Mouse (Mus musculus): ENCODE results near the gene Galnt6. TPM values are rescaled to one million over a fixed set of nuclear protein-coding genes. Genes with fewer than 3 reads are reported as not detected.
A peak's percentile ranks its signal among the peaks of the same experiment; 100 is the strongest.

Galnt6 gene
- polyA plus RNA-seq, 1 experiment, result not detected

DNA sequence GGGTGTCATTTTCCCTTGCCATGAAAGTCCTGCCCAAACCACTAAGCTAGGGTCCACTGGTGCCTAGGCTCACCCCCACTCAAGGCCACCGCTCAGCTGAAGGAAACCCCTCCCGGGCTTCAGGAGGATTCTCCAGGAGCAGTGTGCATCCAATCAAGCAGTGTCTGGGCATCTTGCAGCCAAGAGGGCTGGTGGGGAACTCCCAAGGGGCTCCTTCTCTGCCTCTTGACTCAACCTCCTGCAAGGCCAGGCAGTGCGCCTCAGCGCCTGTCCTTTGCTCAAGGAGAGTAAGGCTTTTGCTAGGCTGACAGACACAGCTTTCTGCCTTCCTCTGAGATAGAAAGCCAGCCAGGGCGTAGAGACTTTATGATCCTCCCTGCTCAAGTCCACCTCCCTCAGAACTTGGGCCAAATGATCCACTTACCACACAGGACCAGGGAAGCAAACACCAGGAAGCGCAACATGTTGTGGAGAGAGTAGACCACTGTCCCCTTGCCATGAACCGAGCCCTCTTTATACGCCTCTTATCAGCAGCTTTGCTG is 41.7 kb downstream of the Galnt6 start, which contains the start of gene Cela1:
Gene Cela1, minus strand, starts transcription at position 492 of the 542 bp plus-strand sequence.
- H3K27ac ChIP-seq (replicated peaks; ENCODE audit: low read depth, low read length), result peak within 1 kb of the TSS; percentile 26; the same call in 1 of the 2 replicates
- peak within 1 kb of the TSS; percentile 14; the same call in 1 of the 2 replicates for H3K4me3 ChIP-seq (ENCODE audit: insufficient read depth, low read depth, low read length)
- H3K4me1 ChIP-seq (ENCODE audit: control insufficient read depth, insufficient read depth, insufficient read length, low read length), result peaks cover 7% of the 10 kb centered on the region

DNA sequence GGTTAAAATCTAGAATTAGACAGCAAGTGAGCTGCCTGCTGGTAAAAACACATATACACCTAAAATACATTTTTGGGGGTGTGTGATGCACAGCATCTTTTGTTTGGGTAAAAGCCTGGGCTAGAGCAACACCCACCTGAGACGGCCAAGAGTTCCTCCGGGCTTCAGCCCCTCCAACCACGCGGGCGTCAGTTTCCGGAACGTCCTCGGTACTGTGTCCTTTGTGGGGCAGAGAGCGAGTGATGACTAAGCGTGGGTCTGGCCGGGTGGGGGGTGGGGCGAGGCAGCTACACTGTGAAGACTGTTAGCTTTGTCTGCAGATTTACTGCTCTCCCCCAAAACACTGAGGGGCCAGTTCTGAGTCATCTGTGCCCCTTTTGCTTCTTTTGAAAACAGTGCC is 42.2 kb downstream of the Galnt6 start:
- Histone ChIP-seq H3K4me1 (ENCODE audit: control insufficient read depth, insufficient read depth, insufficient read length, low read length) (peaks cover 7% of the 10 kb centered on the region), H3K27ac (replicated peaks; ENCODE audit: low read depth, low read length) (peak overlapping the region; percentile 26; the same call in 1 of the 2 replicates), H3K4me3 (ENCODE audit: insufficient read depth, low read depth, low read length) (peak overlapping the region; percentile 14; the same call in 1 of the 2 replicates)

DNA sequence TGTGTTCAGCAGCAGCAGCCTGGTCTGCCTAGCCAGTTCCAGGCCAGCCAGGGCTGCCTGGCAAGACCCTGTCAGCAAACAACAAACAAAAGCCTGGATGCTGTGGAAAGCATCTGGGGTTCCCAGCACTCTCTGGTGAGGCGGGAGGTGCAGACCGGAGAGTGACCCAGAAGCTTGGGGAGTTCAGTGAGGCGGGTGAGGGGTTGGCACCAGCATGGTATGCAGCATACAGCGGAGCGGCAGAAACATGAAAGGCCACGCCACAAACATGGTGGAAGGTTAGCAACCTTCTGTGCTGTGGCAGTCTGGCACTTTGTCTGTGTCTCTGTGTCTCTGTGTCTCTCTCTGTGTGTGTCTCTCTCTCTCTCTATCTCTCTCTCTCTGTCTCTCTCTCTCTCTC is 42.7 kb downstream of the Galnt6 start:
- Histone ChIP-seq H3K4me3 (ENCODE audit: insufficient read depth, low read depth, low read length) (no peak overlapping the region), H3K4me1 (ENCODE audit: control insufficient read depth, insufficient read depth, insufficient read length, low read length) (peaks cover 7% of the 10 kb centered on the region), H3K27ac (replicated peaks; ENCODE audit: low read depth, low read length) (no peak overlapping the region)

DNA sequence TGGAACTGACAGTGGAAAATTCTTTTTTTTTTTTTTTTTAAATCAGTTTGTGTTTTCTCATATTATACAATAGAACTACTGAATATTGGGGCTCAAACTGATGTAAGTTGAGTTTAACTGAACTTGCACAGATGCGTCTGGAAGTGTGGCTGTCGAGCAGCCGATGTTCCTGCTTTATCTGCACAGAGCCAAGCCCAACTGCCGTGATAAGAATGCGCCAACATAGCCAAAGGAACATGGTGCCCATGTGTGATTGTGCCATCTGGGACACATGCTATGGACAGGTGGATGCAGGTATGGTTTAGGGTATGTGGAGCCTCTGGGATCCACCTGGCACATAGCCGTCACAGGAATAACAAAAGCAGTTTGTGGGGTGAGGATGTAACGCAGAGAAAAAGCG is 43.3 kb downstream of the Galnt6 start:
- no peak overlapping the region for H3K27ac ChIP-seq (replicated peaks; ENCODE audit: low read depth, low read length)
- peaks cover 7% of the 10 kb centered on the region for H3K4me1 ChIP-seq (ENCODE audit: control insufficient read depth, insufficient read depth, insufficient read length, low read length)
- no peak overlapping the region for H3K4me3 ChIP-seq (ENCODE audit: insufficient read depth, low read depth, low read length)

DNA sequence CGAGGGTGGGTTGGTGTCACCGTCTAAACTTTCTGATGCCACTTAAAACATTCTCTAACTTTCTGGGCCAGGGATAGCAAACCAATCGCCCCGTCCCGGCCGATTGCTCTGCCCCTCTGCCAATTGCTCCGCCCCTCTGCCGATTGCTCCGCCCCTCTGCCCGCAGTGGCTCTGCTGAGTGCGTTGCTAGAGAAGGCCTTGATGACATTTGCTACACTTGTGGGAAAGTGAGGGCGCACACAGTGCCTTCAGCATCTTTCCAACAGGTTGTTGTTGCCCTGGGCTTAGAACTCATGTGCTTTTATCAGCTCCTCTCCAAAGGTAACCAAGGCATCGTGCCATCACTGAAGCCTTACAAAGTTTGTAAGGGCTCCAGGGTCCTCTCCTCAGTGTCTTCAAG is 43.9 kb downstream of the Galnt6 start:
- H3K27ac ChIP-seq (replicated peaks; ENCODE audit: low read depth, low read length), result no peak overlapping the region
- no peak overlapping the region for H3K4me3 ChIP-seq (ENCODE audit: insufficient read depth, low read depth, low read length)
- H3K4me1 ChIP-seq (ENCODE audit: control insufficient read depth, insufficient read depth, insufficient read length, low read length), result peaks cover 7% of the 10 kb centered on the region

DNA sequence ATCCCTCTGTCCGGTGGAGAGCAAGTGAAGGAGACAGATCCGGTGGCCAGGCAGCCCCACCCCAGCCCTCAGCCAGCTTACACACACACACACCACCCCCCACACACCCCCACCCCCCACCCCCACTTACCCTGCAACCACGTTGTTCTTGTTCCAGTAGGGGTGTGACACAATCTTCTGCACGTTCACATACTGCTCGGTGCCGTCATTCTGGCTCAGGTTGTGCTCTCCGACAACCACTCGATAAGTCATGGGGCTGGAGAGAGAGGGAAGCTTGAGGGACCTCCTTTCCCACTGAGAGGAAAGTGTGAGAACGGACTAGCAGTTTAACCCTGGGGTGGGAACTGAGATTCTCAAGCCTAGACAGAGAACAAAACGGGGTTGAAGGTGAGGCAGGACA is 44.7 kb downstream of the Galnt6 start:
- H3K4me1 ChIP-seq (ENCODE audit: control insufficient read depth, insufficient read depth, insufficient read length, low read length), result peaks cover 7% of the 10 kb centered on the region
- no peak overlapping the region for H3K27ac ChIP-seq (replicated peaks; ENCODE audit: low read depth, low read length)
- H3K4me3 ChIP-seq (ENCODE audit: insufficient read depth, low read depth, low read length), result no peak overlapping the region

DNA sequence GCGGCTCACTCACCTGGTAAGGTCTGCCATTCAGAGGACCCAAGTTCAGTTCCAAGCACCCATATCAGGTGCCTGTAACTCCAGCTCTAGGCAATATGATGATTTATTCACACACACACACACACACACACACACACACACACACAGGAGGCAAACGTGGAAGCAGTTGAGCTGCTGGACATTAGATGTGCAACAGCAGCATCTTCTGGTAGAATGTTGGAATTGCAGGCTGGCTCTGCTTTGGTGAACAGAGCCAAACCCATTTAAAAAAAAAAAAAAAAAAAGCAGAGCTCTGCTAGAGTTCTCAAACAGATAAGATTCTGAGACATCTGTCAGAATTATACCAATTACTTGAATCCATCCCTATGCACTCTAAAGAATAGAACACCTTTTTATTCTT is 46.1 kb downstream of the Galnt6 start:
- no peak overlapping the region for H3K4me3 ChIP-seq (ENCODE audit: insufficient read depth, low read depth, low read length)
- no peak overlapping the region for H3K27ac ChIP-seq (replicated peaks; ENCODE audit: low read depth, low read length)
- peaks cover 7% of the 10 kb centered on the region for H3K4me1 ChIP-seq (ENCODE audit: control insufficient read depth, insufficient read depth, insufficient read length, low read length)

DNA sequence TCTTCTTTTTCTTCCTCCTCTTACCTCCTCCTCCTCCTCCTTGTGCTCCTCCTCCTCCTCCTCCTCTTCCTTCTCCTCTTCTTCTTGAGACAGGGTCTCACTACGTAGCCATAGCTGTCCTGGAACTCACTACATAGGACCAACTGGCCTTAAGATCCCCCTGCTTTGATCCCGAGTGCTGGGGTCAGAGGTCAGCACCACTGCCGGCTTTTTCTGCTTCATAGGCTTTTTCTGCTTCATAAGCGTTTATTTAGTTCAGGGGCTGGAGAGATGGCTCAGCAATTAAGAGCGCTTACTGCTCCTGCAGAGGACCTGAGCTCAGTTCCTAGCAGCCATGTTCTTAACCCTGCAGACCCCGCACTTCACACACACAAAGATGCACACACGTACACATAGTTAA is 47.4 kb downstream of the Galnt6 start:
- Histone ChIP-seq H3K27ac (replicated peaks; ENCODE audit: low read depth, low read length) (no peak overlapping the region), H3K4me1 (ENCODE audit: control insufficient read depth, insufficient read depth, insufficient read length, low read length) (no peaks in the 10 kb centered on the region), H3K4me3 (ENCODE audit: insufficient read depth, low read depth, low read length) (no peak overlapping the region)

DNA sequence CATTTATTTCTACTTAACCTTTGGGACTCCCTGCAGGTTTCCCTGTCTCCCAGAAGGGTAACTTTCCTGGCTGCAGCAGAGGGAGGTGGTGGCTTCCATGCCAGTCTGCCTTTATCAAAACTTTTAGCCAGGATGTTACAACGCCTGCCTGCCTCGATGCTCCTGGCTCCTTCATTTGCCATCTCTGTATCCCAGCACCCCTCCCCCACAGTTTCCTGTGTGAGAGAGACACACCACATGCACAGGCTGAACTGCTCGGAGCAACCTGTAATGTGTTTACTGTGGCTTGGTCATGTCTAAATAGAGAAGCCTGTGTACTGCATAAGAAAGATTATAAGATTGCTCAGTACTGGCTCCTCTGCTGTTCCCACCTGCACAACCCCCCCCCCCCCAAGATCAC is 48.8 kb downstream of the Galnt6 start:
- no peak overlapping the region for H3K27ac ChIP-seq (replicated peaks; ENCODE audit: low read depth, low read length)
- no peak overlapping the region for H3K4me3 ChIP-seq (ENCODE audit: insufficient read depth, low read depth, low read length)
- no peaks in the 10 kb centered on the region for H3K4me1 ChIP-seq (ENCODE audit: control insufficient read depth, insufficient read depth, insufficient read length, low read length)

DNA sequence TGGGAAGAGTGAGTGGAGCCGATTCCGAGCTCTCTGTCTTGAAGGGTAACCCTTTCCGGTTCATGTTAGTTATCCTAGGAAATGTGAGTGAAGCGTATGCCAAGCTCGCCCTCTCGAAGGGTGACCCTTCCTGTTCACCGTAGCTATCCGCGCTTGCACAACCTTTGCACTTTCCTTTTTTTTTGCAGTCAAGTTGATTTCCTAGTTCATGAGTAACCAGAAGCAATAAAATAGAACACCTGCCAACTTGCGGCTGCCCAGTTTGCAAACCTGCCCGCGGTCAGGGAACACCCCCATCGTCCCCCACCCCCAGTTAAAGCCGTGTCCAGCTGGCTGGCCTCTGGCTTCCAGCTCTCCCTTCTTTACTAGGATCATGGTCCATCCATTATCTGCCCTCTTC is 50.2 kb downstream of the Galnt6 start:
- Histone ChIP-seq H3K27ac (replicated peaks; ENCODE audit: low read depth, low read length) (peak overlapping the region; percentile 31), H3K4me1 (ENCODE audit: control insufficient read depth, insufficient read depth, insufficient read length, low read length) (no peaks in the 10 kb centered on the region), H3K4me3 (ENCODE audit: insufficient read depth, low read depth, low read length) (no peak overlapping the region)

DNA sequence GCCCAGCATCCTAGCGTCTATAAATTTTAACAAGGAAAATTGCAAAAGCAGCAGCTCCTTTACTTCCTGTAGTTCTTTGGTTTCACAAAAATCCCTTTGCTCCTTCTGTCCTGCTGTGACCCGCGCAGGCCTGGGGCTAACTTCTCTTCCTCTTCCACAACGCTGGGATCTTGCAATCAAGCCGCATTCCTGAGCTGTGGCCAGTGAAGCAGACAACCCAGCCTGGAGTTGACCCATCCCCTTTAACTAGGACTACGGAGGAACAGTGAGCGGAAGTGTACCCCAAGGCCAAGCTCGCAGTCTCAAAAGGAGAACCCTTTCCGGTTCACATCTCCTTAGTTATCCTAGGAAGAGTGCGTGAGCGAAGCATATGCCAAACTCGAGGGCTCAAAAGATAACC is 50.6 kb downstream of the Galnt6 start:
- H3K4me3 ChIP-seq (ENCODE audit: insufficient read depth, low read depth, low read length), result no peak overlapping the region
- H3K4me1 ChIP-seq (ENCODE audit: control insufficient read depth, insufficient read depth, insufficient read length, low read length), result no peaks in the 10 kb centered on the region
- H3K27ac ChIP-seq (replicated peaks; ENCODE audit: low read depth, low read length), result peak overlapping the region; percentile 31

DNA sequence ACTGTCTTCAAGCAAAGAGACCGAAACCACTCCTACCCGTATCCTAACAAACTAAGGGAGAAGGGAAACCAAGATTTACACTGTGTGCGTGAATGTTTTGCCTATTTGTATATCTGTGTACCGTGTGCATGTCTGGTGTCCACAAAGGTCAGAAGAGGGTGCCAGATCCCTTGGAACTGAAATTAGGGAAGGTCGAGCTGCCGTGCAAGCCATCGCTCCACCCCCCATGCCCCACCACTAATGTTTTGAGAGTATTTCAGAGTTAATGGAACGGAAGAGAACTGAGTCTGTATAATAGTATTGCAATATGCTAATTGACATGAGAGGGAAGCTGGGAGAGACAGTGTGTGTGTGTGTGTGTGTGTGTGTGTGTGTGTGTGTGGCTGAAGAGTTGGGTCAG is 51.5 kb downstream of the Galnt6 start:
- H3K4me1 ChIP-seq (ENCODE audit: control insufficient read depth, insufficient read depth, insufficient read length, low read length), result no peaks in the 10 kb centered on the region; the same call in 1 of the 2 replicates
- H3K27ac ChIP-seq (replicated peaks; ENCODE audit: low read depth, low read length), result no peak overlapping the region
- no peak overlapping the region for H3K4me3 ChIP-seq (ENCODE audit: insufficient read depth, low read depth, low read length)

DNA sequence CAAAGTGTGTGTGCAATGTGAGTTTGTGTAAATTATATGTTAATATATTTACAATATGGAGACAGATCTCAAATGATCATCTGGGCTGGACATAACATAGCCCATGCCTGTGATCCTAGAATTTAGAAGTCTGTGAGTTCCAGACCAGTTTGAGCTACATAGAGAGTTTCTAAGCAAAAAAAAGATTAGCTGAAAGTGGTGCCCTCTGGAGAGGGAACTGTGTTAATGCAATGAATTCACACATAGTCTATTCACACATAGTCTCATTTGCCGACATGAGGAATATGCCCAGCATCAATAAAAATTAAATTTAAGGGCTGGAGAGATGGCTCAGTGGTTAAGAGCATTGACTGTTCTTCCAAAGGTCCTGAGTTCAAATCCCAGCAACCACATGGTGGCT is 52.7 kb downstream of the Galnt6 start:
- no peak overlapping the region for H3K27ac ChIP-seq (replicated peaks; ENCODE audit: low read depth, low read length)
- H3K4me3 ChIP-seq (ENCODE audit: insufficient read depth, low read depth, low read length), result no peak overlapping the region
- no peaks in the 10 kb centered on the region; the same call in 1 of the 2 replicates for H3K4me1 ChIP-seq (ENCODE audit: control insufficient read depth, insufficient read depth, insufficient read length, low read length)

DNA sequence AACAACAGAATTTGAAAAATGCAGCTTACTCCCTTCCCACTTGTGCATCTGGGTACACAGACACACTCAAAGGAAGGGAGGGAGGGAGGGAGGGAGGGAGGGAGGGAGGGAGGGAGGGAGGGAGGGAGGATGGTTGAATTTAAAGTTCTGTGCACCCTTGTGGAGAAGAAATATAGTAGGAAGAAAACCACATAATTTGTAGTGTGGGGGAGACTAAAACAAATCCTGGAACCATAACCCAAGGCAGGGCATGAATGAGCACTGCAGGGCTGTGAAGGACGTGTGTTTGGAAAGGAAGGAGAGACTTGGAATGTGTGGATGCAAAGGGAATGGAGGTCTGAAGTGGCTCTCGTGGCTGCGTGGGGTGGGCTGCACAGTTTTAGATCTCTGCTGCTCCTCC is 53.7 kb downstream of the Galnt6 start:
- H3K4me3 ChIP-seq (ENCODE audit: insufficient read depth, low read depth, low read length), result no peak overlapping the region
- no peak overlapping the region for H3K27ac ChIP-seq (replicated peaks; ENCODE audit: low read depth, low read length)
- no peaks in the 10 kb centered on the region; the same call in 1 of the 2 replicates for H3K4me1 ChIP-seq (ENCODE audit: control insufficient read depth, insufficient read depth, insufficient read length, low read length)

DNA sequence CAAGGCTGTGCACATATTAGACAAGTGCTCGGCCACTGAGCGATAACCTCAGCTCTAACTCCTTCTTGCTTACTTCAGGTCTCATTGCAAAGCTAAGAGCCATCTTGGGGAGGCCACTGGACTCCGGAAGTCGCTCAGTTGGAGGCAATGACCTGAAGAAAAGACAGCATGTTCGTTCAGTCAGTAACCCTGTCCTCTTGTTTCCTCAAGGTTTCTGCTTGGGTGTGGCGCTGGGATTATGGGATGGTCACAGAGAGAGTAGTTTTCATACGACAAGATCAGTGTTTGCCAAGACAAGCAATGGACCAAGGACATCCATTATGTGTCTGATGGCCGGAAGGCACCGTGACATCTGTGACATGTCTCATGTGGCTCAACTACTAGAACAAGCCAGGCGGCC is 54.6 kb downstream of the Galnt6 start:
- Histone ChIP-seq H3K4me3 (ENCODE audit: insufficient read depth, low read depth, low read length) (no peak overlapping the region), H3K27ac (replicated peaks; ENCODE audit: low read depth, low read length) (no peak overlapping the region), H3K4me1 (ENCODE audit: control insufficient read depth, insufficient read depth, insufficient read length, low read length) (no peaks in the 10 kb centered on the region; the same call in 1 of the 2 replicates)

DNA sequence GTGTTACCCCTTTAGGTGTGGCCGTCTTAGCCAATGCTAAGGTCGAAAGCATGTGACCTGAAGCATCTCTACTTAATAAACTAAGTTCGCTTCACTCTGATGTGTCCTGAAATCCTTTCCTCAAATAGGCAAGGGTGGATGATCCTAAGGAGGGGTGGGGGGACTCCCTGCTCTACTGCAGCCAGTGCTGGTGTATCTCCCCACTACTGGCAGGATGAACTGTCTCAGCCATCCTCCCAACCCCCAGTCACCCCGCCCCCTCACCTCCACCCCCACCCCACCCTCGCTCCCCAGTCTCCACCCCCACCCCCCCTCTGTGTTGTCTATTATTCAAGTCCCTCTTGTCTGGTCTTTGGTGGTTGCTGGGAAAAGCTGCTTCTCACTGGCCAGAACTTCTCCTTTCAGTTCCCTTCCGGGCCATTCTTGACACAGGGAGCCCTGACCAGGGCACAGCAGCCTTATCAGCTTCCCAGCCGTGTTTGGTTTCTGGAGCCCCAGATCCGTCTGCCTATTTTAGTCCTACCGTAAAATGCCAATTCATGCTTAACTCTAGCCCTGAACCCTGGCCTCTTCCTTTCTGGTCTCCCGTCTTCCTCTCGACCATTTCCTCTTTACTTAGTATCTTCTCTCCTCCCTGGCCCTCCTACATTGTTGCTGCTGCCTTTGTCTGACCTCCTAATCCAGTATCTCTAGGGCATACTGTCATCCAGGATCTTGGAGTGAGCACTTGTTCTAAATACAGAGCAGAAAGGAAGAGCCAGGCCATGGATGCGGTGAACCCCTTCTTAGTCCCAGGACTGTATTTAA is 55.4 kb downstream of the Galnt6 start:
- no peak overlapping the region for H3K4me3 ChIP-seq (ENCODE audit: insufficient read depth, low read depth, low read length)
- H3K27ac ChIP-seq (replicated peaks; ENCODE audit: low read depth, low read length), result peak overlapping the region; percentile 21; the same call in 1 of the 2 replicates
- no peaks in the 10 kb centered on the region; the same call in 1 of the 2 replicates for H3K4me1 ChIP-seq (ENCODE audit: control insufficient read depth, insufficient read depth, insufficient read length, low read length)

Measured in brown adipose tissue, adult 24 weeks (tissue).